Mouse (Mus musculus) midbrain, postnatal 0 days (tissue): Measurements from ENCODE around the gene Chrna4. TPM values are rescaled to one million over a fixed set of nuclear protein-coding genes. Genes with fewer than 3 reads are reported as not detected.

ENCODE experiments used
- ATAC-seq: fragments of 200-750 bp; cut with Nextera tagmentation; 2 replicates; pipeline ENCODE4 v1.8.0; 2017; ENCODE audit warnings: moderate number of reproducible peaks, mild to moderate bottlenecking, moderate TSS enrichment, moderate library complexity; ENCODE audit not compliant: low FRiP score
- DNase-seq: peaks from one replicate; pipeline ENCODE4 v3.0.0-alpha.2; 2015; ENCODE audit warnings: low spot score
- H3K27ac ChIP-seq: fragments of 300-500 bp; sonication (generic); 2 replicates; pipeline ENCODE4 v1.5.1; 2014; ENCODE audit warnings: low read depth, mild to moderate bottlenecking, low read length, mixed read lengths
- H3K27me3 ChIP-seq: fragments of 300-500 bp; sonication (generic); 2 replicates; pipeline ENCODE4 v1.6.1; 2014; ENCODE audit warnings: low read length, control low read depth, mixed read lengths; ENCODE audit not compliant: insufficient read depth
- H3K36me3 ChIP-seq: fragments of 300-500 bp; sonication (generic); 2 replicates; pipeline ENCODE4 v1.6.1; 2014; ENCODE audit warnings: low read length, control low read depth, mixed read lengths; ENCODE audit not compliant: insufficient read depth
- H3K4me1 ChIP-seq: fragments of 300-500 bp; sonication (generic); 2 replicates; pipeline ENCODE4 v1.6.1; 2014; ENCODE audit warnings: mild to moderate bottlenecking, control low read depth, antibody characterized with exemption, low read length, mixed read lengths; ENCODE audit not compliant: insufficient read depth
- H3K4me2 ChIP-seq: fragments of 300-500 bp; sonication (generic); 2 replicates; pipeline ENCODE4 v1.6.1; 2014; ENCODE audit warnings: low read depth, mild to moderate bottlenecking, low read length, mixed read lengths; ENCODE audit not compliant: poor library complexity, severe bottlenecking
- H3K4me3 ChIP-seq: fragments of 300-500 bp; sonication (generic); 2 replicates; pipeline ENCODE4 v1.5.1; 2014; ENCODE audit warnings: low read depth, mild to moderate bottlenecking, low read length, moderate library complexity
- H3K9ac ChIP-seq: fragments of 300-500 bp; sonication (generic); replicated peaks from 2 replicates; pipeline ENCODE4 v1.6.1; 2014; ENCODE audit warnings: mild to moderate bottlenecking, low read length, moderate library complexity, mixed read lengths; ENCODE audit not compliant: poor library complexity, severe bottlenecking
- H3K9me3 ChIP-seq: fragments of 300-500 bp; sonication (generic); 2 replicates; pipeline ENCODE4 v1.6.1; 2016; ENCODE audit warnings: low read length, control low read depth
- CTCF ChIP-seq: IDR thresholded peaks from 2 replicates; pipeline ENCODE4 v1.5.1; 2016; ENCODE audit warnings: antibody characterized with exemption, mild to moderate bottlenecking
- WGBS: fragments of 180-500 bp; shearing (Covaris S2); extraction: QIAGEN DNeasy Blood & Tissue Kit; methylation state at CpG from one replicate; pipeline ENCODE4 v1.1.7; 2014; 5-methylcytosine and 5-hydroxymethylcytosine counted together
- polyA plus RNA-seq: library from polyadenylated mRNA; unstranded; fragments of >200 nt; fragmentation: Nextera tagmentation; extraction: Ambion mirVana; gene quantifications from 2 replicates; pipeline ENCODE4 v1.2.1, GENCODE M21; 2015
- total RNA-seq: library from RNA; depleted of rRNA; stranded (reverse); fragments of >200 nt; gene quantifications from 2 replicates; pipeline ENCODE4 v1.2.3, GENCODE M21; 2014; rRNA removed

The Chrna4 gene
- total RNA-seq (53.9 and 58.7 TPM in 2 replicates), polyA plus RNA-seq (43.6 and 47.8 TPM in 2 replicates)

- Histone ChIP-seq H3K27ac (no peak within 1 kb of the TSS), H3K36me3 (no peaks in the 10 kb centered on the region), H3K4me3 (no peak within 1 kb of the TSS), H3K9ac (no peak within 1 kb of the TSS), H3K9me3 (no peaks in the 10 kb centered on the region), H3K4me1 (peaks cover 8% of the 10 kb centered on the region; the same call in 1 of the 2 replicates), H3K4me2 (no peak within 1 kb of the TSS), H3K27me3 (no peaks in the 10 kb centered on the region)
- ATAC-seq (no peak), DNase-seq (peak; percentile 67)
- TF ChIP-seq CTCF = no peak
- WGBS = 35% methylated on average over 3 of the region's 3 CpGs
These were observed at the start of gene Chrna4 for GRCm38 (mm10) chr2:181043437-181043836. Gene Chrna4, minus strand, starts transcription at chr2:181043546.

GRCm38 (mm10) chr2:181090123-181090522 lies 46.8 kb upstream of the Chrna4 start:
- no peak overlapping the region for H3K4me3 ChIP-seq
- H3K9ac ChIP-seq = no peak overlapping the region
- TF ChIP-seq CTCF = no peak
- H3K9me3 ChIP-seq = no peaks in the 10 kb centered on the region
- H3K27me3 ChIP-seq = no peaks in the 10 kb centered on the region
- ATAC-seq (no peak), DNase-seq (no peak)
- H3K36me3 ChIP-seq = peaks cover 27% of the 10 kb centered on the region
- no peaks in the 10 kb centered on the region for H3K4me1 ChIP-seq
- WGBS = 74% methylated on average over 3 of the region's 3 CpGs
- no peak overlapping the region for H3K4me2 ChIP-seq
- H3K27ac ChIP-seq = no peak overlapping the region

- WGBS = 64% methylated on average over 8 of the region's 8 CpGs
- Histone ChIP-seq H3K4me2 (no peak overlapping the region), H3K4me3 (no peak overlapping the region), H3K27ac (no peak overlapping the region), H3K9me3 (no peaks in the 10 kb centered on the region), H3K36me3 (peaks cover 53% of the 10 kb centered on the region), H3K4me1 (no peaks in the 10 kb centered on the region), H3K27me3 (no peaks in the 10 kb centered on the region), H3K9ac (no peak overlapping the region)
- TF ChIP-seq CTCF = peak; percentile 58
- ATAC-seq (no peak), DNase-seq (no peak)
These were observed 41.7 kb upstream of the Chrna4 start for GRCm38 (mm10) chr2:181084997-181085396.

GRCm38 (mm10) chr2:181083945-181084344 lies 40.6 kb upstream of the Chrna4 start:
- H3K27me3 ChIP-seq = no peaks in the 10 kb centered on the region
- no peak overlapping the region for H3K27ac ChIP-seq
- H3K4me2 ChIP-seq = no peak overlapping the region
- H3K4me1 ChIP-seq = no peaks in the 10 kb centered on the region
- H3K9me3 ChIP-seq = no peaks in the 10 kb centered on the region
- no peak for TF ChIP-seq CTCF
- peak; percentile 51 for DNase-seq
- WGBS = 59% methylated on average over 4 of the region's 4 CpGs
- H3K4me3 ChIP-seq = no peak overlapping the region
- ATAC-seq = no peak
- H3K9ac ChIP-seq = no peak overlapping the region
- peaks cover 57% of the 10 kb centered on the region for H3K36me3 ChIP-seq

GRCm38 (mm10) chr2:181080886-181081285 lies 37.5 kb upstream of the Chrna4 start:
- DNase-seq (no peak), ATAC-seq (no peak)
- no peak overlapping the region for H3K4me2 ChIP-seq
- H3K9ac ChIP-seq = no peak overlapping the region
- no peaks in the 10 kb centered on the region for H3K9me3 ChIP-seq
- TF ChIP-seq CTCF = no peak
- no peaks in the 10 kb centered on the region for H3K27me3 ChIP-seq
- H3K4me3 ChIP-seq = no peak overlapping the region
- peaks cover 40% of the 10 kb centered on the region for H3K36me3 ChIP-seq
- H3K27ac ChIP-seq = no peak overlapping the region
- WGBS = 70% methylated on average over 5 of the region's 5 CpGs
- H3K4me1 ChIP-seq = no peaks in the 10 kb centered on the region

- 92% methylated on average over 2 of the region's 2 CpGs for WGBS
- TF ChIP-seq CTCF = no peak
- Histone ChIP-seq H3K4me3 (no peak overlapping the region), H3K4me2 (no peak overlapping the region), H3K27me3 (no peaks in the 10 kb centered on the region), H3K36me3 (peaks cover 32% of the 10 kb centered on the region), H3K9me3 (no peaks in the 10 kb centered on the region), H3K9ac (no peak overlapping the region), H3K27ac (no peak overlapping the region), H3K4me1 (no peaks in the 10 kb centered on the region)
- DNase-seq (no peak), ATAC-seq (no peak)
These were observed 36.2 kb upstream of the Chrna4 start for GRCm38 (mm10) chr2:181079518-181079917.
